Mouse (Mus musculus) forebrain, embryonic 16.5 days (tissue): ENCODE data around the gene Prdm11. TPM values are rescaled to one million over a fixed set of nuclear protein-coding genes. Genes with fewer than 3 reads are reported as not detected.

Source experiments
- ATAC-seq: fragments of 200-750 bp; cut with Nextera tagmentation; 2 replicates; pipeline ENCODE4 v1.8.0; 2017; ENCODE audit warnings: mild to moderate bottlenecking, moderate library complexity
- H3K27ac ChIP-seq: fragments of 300-500 bp; sonication (generic); 2 replicates; pipeline ENCODE4 v1.5.1; 2014; ENCODE audit warnings: low read length, control low read depth
- H3K27me3 ChIP-seq: fragments of 300-500 bp; sonication (generic); replicated peaks from 2 replicates; pipeline ENCODE4 v1.6.1; 2014; ENCODE audit warnings: low read length; ENCODE audit not compliant: control insufficient read depth, insufficient read depth
- H3K36me3 ChIP-seq: fragments of 300-500 bp; sonication (generic); 2 replicates; pipeline ENCODE4 v1.6.1; 2014; ENCODE audit not compliant: control insufficient read depth, insufficient read depth
- H3K4me1 ChIP-seq: fragments of 300-500 bp; sonication (generic); replicated peaks from 2 replicates; pipeline ENCODE4 v1.6.1; 2014; ENCODE audit warnings: low read length; ENCODE audit not compliant: control insufficient read depth, insufficient read depth
- H3K4me2 ChIP-seq: fragments of 300-500 bp; sonication (generic); 2 replicates; pipeline ENCODE4 v1.6.1; 2014; ENCODE audit warnings: mild to moderate bottlenecking, low read length, control low read depth
- H3K4me3 ChIP-seq: fragments of 300-500 bp; sonication (generic); replicated peaks from 2 replicates; pipeline ENCODE4 v1.5.1; 2014; ENCODE audit warnings: mild to moderate bottlenecking, low read length, control low read depth
- H3K9ac ChIP-seq: fragments of 300-500 bp; sonication (generic); replicated peaks from 2 replicates; pipeline ENCODE4 v1.6.1; 2014; ENCODE audit warnings: low read depth, low read length, control low read depth
- H3K9me3 ChIP-seq: fragments of 300-500 bp; sonication (generic); 2 replicates; pipeline ENCODE4 v1.6.1; 2016; ENCODE audit warnings: low read length; ENCODE audit not compliant: control insufficient read depth
- WGBS: fragments of 180-500 bp; shearing (Covaris S2); extraction: QIAGEN DNeasy Blood & Tissue Kit; methylation state at CpG from one replicate; pipeline ENCODE4 v1.1.7; 2014; 5-methylcytosine and 5-hydroxymethylcytosine counted together
- polyA plus RNA-seq: library from polyadenylated mRNA; unstranded; fragments of >200 nt; fragmentation: Nextera tagmentation; extraction: Ambion mirVana; gene quantifications from 2 replicates; pipeline ENCODE4 v1.2.1, GENCODE M21; 2015

Gene Prdm11
- polyA plus RNA-seq, 1 experiment from 2014 or later: 2.4 TPM

DNA sequence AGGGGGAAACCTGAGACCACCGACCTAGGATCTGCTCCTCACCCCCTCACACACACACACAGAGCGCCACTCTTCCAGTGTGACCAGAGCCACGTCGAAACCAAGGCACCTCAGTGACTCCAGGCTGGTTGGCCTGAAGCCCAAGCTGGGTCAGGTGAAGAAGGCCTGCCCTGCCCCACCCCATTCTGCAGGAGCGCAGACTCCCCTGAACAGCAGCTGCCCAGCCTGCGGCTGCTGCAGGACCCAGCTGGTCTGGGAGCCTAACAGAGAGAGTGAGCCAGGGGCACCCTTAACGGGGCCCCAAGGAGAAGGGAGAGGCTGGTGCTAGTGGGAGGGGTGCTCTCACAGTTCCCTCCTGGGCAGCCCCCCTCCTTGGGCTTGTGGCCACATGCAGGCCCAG is 10.3 kb downstream of the Prdm11 start:
- H3K9ac ChIP-seq: no peak overlapping the region
- H3K27me3 ChIP-seq: no peaks in the 10 kb centered on the region
- no peak overlapping the region for H3K4me3 ChIP-seq
- no peak overlapping the region for H3K27ac ChIP-seq
- peaks cover 15% of the 10 kb centered on the region for H3K4me1 ChIP-seq
- 0 out of 2 replicates have a peak, but pooled peaks have one; percentile 8 for ATAC-seq
- H3K9me3 ChIP-seq: no peaks in the 10 kb centered on the region
- no peaks in the 10 kb centered on the region for H3K36me3 ChIP-seq
- no peak overlapping the region for H3K4me2 ChIP-seq
- 18% methylated on average over 7 of the region's 7 CpGs for WGBS

DNA sequence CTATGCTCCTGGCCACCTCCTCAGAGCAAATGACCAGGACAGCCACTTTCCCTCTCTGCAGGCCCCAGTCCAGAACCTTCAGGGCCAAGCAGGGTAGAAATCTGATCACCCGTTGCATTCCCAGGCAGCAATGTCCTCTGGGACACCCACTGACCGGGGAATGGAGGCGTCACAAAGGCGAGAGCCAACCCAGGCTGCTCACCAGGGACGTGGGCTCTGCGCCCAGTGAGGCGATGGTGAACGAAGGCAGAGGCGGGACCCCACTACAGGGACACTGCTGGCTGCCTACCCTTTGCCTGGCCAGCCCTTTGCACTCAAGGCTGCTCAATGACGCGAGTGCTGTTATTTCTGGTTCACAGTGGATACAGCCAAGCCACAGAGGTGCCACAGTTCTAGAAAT is 13.3 kb downstream of the Prdm11 start:
- 66% methylated on average over 11 of the region's 11 CpGs for WGBS
- Histone ChIP-seq H3K36me3 (no peaks in the 10 kb centered on the region), H3K9ac (no peak overlapping the region), H3K27me3 (no peaks in the 10 kb centered on the region), H3K4me2 (no peak overlapping the region), H3K9me3 (no peaks in the 10 kb centered on the region), H3K4me3 (no peak overlapping the region), H3K4me1 (peaks cover 26% of the 10 kb centered on the region), H3K27ac (no peak overlapping the region)
- ATAC-seq: no peak

DNA sequence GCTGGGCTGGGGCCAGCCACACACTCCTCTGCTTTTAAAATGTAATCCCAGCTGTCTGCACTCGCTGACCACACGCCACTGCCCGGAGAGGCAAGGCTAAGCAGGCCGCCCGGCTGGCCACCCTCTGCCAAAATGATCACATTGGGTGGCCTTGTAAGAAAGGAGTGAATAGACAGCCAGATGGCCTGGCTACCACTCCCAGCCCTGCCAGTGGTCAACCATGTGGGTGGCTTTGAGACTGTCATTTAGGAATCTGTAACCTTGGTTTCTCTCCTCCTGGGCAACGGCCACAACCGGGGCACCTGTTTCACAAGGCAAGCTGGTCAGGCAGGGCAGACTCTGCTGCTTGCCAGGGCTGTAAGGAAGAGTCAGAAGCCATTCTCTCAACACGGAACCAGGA is 13.9 kb downstream of the Prdm11 start:
- Histone ChIP-seq H3K4me2 (no peak overlapping the region), H3K27me3 (no peaks in the 10 kb centered on the region), H3K4me3 (no peak overlapping the region), H3K9me3 (no peaks in the 10 kb centered on the region), H3K27ac (no peak overlapping the region), H3K4me1 (peaks cover 26% of the 10 kb centered on the region), H3K9ac (no peak overlapping the region), H3K36me3 (no peaks in the 10 kb centered on the region)
- WGBS: 55% methylated on average over 8 of the region's 8 CpGs
- ATAC-seq: no peak

DNA sequence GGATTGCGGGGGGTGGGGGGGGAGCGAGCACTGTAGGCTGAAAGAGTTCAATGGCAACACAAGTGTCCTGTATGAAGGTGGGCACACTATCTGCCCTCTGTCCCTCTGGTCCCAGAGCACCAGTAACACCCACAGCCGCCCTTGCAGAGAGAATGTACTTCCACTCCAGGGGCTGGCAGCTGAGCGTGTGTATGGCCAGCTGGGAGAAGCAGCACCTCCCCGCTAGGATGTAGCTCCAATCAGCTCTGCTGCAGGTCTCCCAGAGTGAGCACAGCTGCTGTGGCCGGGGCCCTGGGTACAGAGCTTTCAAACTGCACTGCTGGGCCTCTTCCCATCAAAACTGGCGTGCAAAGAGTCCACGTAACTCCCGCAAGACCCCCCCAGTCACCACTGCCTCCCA is 14.9 kb downstream of the Prdm11 start:
- Histone ChIP-seq H3K4me1 (peaks cover 24% of the 10 kb centered on the region), H3K9ac (no peak overlapping the region), H3K36me3 (no peaks in the 10 kb centered on the region), H3K4me2 (no peak overlapping the region), H3K27me3 (no peaks in the 10 kb centered on the region), H3K27ac (no peak overlapping the region), H3K4me3 (no peak overlapping the region), H3K9me3 (no peaks in the 10 kb centered on the region)
- 58% methylated on average over 8 of the region's 9 CpGs for WGBS
- 0 out of 2 replicates have a peak, but pooled peaks have one; percentile 3 for ATAC-seq

DNA sequence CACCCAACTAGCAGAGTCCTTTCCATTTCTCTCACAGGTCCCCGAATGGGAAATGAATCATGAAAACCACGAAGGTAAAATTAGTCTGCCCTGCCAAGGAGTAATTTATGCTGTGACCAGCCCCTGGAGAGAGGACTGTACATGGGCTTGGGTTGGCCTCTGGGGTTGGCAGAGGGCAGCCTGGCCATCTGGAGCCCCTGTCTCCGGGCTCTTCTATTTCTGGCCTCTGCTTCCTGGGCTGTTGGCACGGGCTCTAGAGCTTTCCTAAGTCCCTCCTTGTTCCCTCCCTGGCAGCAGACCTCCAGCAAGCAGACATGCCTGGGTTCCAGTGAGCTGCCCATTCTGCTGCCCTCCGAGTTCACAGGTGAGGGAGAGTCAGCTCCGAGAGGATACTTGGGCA is 15.9 kb downstream of the Prdm11 start:
- H3K36me3 ChIP-seq: no peaks in the 10 kb centered on the region
- no peak overlapping the region for H3K4me3 ChIP-seq
- 68% methylated on average over 6 of the region's 6 CpGs for WGBS
- H3K27ac ChIP-seq: no peak overlapping the region
- peak; percentile 36; the same call in 1 of the 2 replicates for ATAC-seq
- no peaks in the 10 kb centered on the region for H3K27me3 ChIP-seq
- H3K9me3 ChIP-seq: no peaks in the 10 kb centered on the region
- no peak overlapping the region for H3K9ac ChIP-seq
- H3K4me1 ChIP-seq: peaks cover 18% of the 10 kb centered on the region
- no peak overlapping the region for H3K4me2 ChIP-seq

DNA sequence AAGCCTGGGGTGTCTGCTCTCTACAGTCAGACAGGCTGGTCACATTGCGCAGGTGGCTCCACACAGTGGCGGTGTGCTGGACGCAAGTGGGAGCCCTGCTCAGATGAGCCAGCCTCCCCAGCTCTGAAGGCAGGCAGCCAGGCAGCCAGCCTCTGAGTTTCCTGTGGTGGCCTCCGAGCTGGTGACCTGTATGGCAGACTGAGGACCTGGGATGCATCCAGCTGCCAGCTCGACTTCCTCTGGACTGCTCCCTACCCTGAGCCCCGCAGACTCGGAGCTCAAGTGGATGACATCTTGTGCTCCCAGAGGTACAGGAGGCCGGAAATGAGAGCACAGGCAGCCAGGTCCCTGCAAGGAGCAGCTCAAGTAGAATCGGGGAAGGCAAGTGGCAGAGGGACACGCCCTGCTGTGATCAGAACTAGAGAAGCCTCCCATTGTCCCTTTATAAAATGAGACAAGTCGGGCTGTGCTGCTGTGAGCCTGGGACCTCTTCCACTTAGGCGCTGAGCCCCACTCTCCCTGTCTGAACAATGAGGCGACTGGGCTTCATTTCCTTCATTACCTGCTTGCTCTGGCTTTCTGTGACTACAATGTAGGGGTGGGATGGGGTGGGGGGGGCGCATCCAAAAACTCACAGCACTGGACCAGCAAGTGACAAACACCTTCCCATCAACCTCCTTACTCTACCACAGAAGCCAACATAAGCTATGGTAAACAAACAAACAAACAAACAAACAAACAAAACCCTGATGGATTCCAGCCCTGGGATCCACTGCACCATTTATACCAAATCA is 16.5 kb downstream of the Prdm11 start:
- Histone ChIP-seq H3K27ac (no peak overlapping the region), H3K9me3 (no peaks in the 10 kb centered on the region), H3K9ac (no peak overlapping the region; the same call in 1 of the 2 replicates), H3K4me1 (peaks cover 18% of the 10 kb centered on the region), H3K4me2 (no peak overlapping the region), H3K27me3 (no peaks in the 10 kb centered on the region), H3K4me3 (no peak overlapping the region), H3K36me3 (no peaks in the 10 kb centered on the region)
- WGBS: 34% methylated on average over 14 of the region's 14 CpGs
- no peak for ATAC-seq

DNA sequence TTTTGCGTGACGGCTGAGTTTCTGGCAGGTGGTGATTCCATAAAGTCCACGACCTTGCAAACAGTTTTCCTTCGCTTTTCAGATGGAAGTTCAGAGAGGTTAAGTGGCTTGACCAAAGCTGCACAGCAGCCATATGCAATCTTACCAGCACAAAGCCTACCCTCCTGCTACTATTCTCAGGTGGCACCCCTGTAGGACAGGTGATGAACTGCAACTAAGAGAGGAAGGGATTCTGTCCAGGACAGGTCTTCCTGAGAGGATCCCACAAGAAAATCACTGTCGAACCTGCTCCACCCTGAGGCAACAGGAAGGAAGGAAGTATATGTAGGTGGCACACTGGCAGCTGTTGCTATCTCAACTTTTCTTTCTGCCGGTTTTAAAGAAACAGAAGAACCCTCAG is 17.1 kb downstream of the Prdm11 start:
- no peak overlapping the region for H3K27ac ChIP-seq
- H3K27me3 ChIP-seq: no peaks in the 10 kb centered on the region
- no peak overlapping the region for H3K9ac ChIP-seq
- 72% methylated on average over 6 of the region's 6 CpGs for WGBS
- H3K9me3 ChIP-seq: no peaks in the 10 kb centered on the region
- no peaks in the 10 kb centered on the region for H3K36me3 ChIP-seq
- peaks cover 18% of the 10 kb centered on the region for H3K4me1 ChIP-seq
- ATAC-seq: no peak
- no peak overlapping the region for H3K4me3 ChIP-seq
- no peak overlapping the region for H3K4me2 ChIP-seq

DNA sequence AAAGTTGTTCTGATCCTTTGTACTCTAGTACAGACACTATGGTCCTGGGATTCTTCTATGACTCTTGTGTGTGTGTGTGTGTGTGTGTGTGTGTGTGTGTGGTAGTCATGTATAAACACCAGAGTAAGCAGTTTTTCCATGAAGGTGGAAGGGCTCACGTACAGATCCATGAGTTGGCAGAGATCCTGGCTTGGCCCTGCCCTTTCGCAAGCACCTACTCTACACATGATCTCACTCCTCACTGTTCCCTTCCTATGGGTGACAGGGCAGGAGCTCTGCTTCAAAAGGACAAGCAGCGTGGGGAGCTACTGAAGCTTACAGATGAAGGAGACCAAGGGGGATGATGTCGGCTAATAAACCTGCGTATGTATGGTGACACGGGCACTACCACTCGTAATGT is 18.3 kb downstream of the Prdm11 start:
- Histone ChIP-seq H3K4me1 (peaks cover 18% of the 10 kb centered on the region), H3K4me3 (no peak overlapping the region), H3K9ac (no peak overlapping the region), H3K27me3 (no peaks in the 10 kb centered on the region), H3K4me2 (no peak overlapping the region), H3K27ac (no peak overlapping the region), H3K36me3 (no peaks in the 10 kb centered on the region), H3K9me3 (no peaks in the 10 kb centered on the region)
- no peak for ATAC-seq
- 92% methylated on average over 7 of the region's 7 CpGs for WGBS

DNA sequence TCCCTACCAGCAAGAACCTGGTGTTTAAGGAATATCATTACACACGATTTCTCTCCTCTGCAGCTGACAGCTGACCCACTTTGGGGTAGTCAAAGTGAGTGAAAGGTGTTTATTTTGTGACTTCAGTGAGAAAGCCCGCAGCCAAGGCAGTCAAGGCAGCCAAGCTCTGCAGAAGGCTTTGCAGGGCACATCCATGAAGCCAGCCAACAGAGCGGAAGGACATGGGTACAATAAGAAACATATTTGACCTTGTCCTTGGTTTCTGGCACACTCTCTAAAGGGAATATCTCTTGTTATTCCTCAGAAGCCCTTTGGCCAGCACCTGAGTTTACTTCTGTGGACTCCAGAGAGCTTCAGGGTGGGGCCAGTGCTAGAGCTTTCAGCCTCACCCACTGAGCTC is 21.5 kb downstream of the Prdm11 start:
- no peak for ATAC-seq
- no peaks in the 10 kb centered on the region for H3K27me3 ChIP-seq
- no peak overlapping the region for H3K9ac ChIP-seq
- H3K27ac ChIP-seq: no peak overlapping the region
- no peaks in the 10 kb centered on the region for H3K9me3 ChIP-seq
- no peak overlapping the region for H3K4me3 ChIP-seq
- peaks cover 5% of the 10 kb centered on the region for H3K4me1 ChIP-seq
- WGBS: 93% methylated on average over 3 of the region's 3 CpGs
- no peak overlapping the region for H3K4me2 ChIP-seq
- no peaks in the 10 kb centered on the region for H3K36me3 ChIP-seq
